Mouse (Mus musculus) embryo, embryonic 11 days (tissue): ENCODE results near the gene Stx4a.
"Not testable (repeated sequence)": the region's sequence is repeated elsewhere in the genome, so short reads cannot be mapped to it uniquely, and the experiment has no call there.

Experiments used
- DNase-seq: peaks from one replicate; pipeline ENCODE4 v3.0.0-alpha.2; 2015

Gene Stx4a

GRCm38 (mm10) chr7:127824176-127824871, at the start of gene Stx4a, which contains the start of gene Stx1b:
Stx4a (plus strand) TSS chr7:127824294.
Stx1b (minus strand) TSS chr7:127824549.
- DNase-seq = peak; percentile 87

GRCm38 (mm10) chr7:127775837-127776236, 48.3 kb upstream of the Stx4a start:
- DNase-seq = not testable (repeated sequence)

- peak; percentile 89 for DNase-seq
Measured at GRCm38 (mm10) chr7:127776426-127776825, 47.7 kb upstream of the Stx4a start, which contains the start of gene Setd1a. Setd1a (plus strand) TSS chr7:127776670.

- DNase-seq = peak; percentile 99
Measured at GRCm38 (mm10) chr7:127776878-127777473, 47.1 kb upstream of the Stx4a start.

- DNase-seq = peak; percentile 75
Measured at GRCm38 (mm10) chr7:127777474-127778266, 46.4 kb upstream of the Stx4a start.

- DNase-seq = no peak
Measured at GRCm38 (mm10) chr7:127778350-127778749, 45.7 kb upstream of the Stx4a start.

- no peak for DNase-seq
Measured at GRCm38 (mm10) chr7:127785308-127785707, 38.8 kb upstream of the Stx4a start, which contains the start of gene Gm49388. Gm49388 (plus strand) TSS chr7:127785608.

GRCm38 (mm10) chr7:127797076-127797845, 26.8 kb upstream of the Stx4a start:
- no peak for DNase-seq

GRCm38 (mm10) chr7:127798591-127798990, 25.5 kb upstream of the Stx4a start:
- no peak for DNase-seq

GRCm38 (mm10) chr7:127799211-127799610, 24.9 kb upstream of the Stx4a start:
- DNase-seq = no peak

GRCm38 (mm10) chr7:127799738-127800137, 24.4 kb upstream of the Stx4a start:
- no peak for DNase-seq

GRCm38 (mm10) chr7:127800435-127801009, 23.6 kb upstream of the Stx4a start, which contains the start of gene Hsd3b7:
Hsd3b7 (plus strand) TSS chr7:127800604.
- DNase-seq = peak; percentile 92

- no peak for DNase-seq
Measured at GRCm38 (mm10) chr7:127801010-127801621, 23.0 kb upstream of the Stx4a start.

- DNase-seq = no peak
Measured at GRCm38 (mm10) chr7:127802313-127802712, 21.8 kb upstream of the Stx4a start.

GRCm38 (mm10) chr7:127808821-127809220, 15.3 kb upstream of the Stx4a start:
- DNase-seq = no peak

GRCm38 (mm10) chr7:127809846-127810245, 14.2 kb upstream of the Stx4a start:
- DNase-seq = no peak

- no peak for DNase-seq
Measured at GRCm38 (mm10) chr7:127810650-127811049, 13.4 kb upstream of the Stx4a start.

- DNase-seq = no peak
Measured at GRCm38 (mm10) chr7:127811240-127811639, 12.9 kb upstream of the Stx4a start.

- DNase-seq = no peak
Measured at GRCm38 (mm10) chr7:127812292-127812691, 11.8 kb upstream of the Stx4a start.

- DNase-seq = no peak
Measured at GRCm38 (mm10) chr7:127813821-127814220, 10.3 kb upstream of the Stx4a start.

- DNase-seq = no peak
Measured at GRCm38 (mm10) chr7:127814241-127814921, 9.7 kb upstream of the Stx4a start.
